Mouse (Mus musculus) monocyte, adult 59 days (primary cell): Measurements from ENCODE around the gene Serpina1a. TPM values are rescaled to one million over a fixed set of nuclear protein-coding genes. Genes with fewer than 3 reads are reported as not detected.

Experiments
- total RNA-seq, 2 experiments: library from RNA; stranded (reverse); gene quantifications; one replicate each; pipeline ENCODE4 v1.2.4; 2023

Gene Serpina1a
- total RNA-seq: not detected

GRCm38 (mm10) chr12:103863101-103863974, at the start of gene Serpina1a:
Serpina1a (minus strand) TSS chr12:103863562.

GRCm38 (mm10) chr12:103904837-103905340, 41.5 kb upstream of the Serpina1a start, which contains the start of gene Serpina1c:
Serpina1c (minus strand) TSS chr12:103904887.

GRCm38 (mm10) chr12:103830273-103830672, 33.1 kb downstream of the Serpina1a start, which contains the start of gene Serpina1b:
Serpina1b (minus strand) TSS chr12:103830373.

Other genes with a start within 250 kb of the Serpina1a start
- not detected for gene Serpina10, start 232.1 kb downstream of the Serpina1a start, total RNA-seq
- gene Serpina6, start 206.3 kb downstream of the Serpina1a start, total RNA-seq: not detected
- gene Serpina16, start 187.4 kb downstream of the Serpina1a start, total RNA-seq: not detected
- gene Serpina1f, start 168.0 kb downstream of the Serpina1a start, total RNA-seq: not detected
- under 1 TPM; 0.52 to 0.64 TPM for gene Serpina1d, start 90.0 kb downstream of the Serpina1a start, total RNA-seq
- gene Serpina1b, start 33.2 kb downstream of the Serpina1a start, total RNA-seq: under 1 TPM in 1 of 2 experiments, not detected in 1; 0.71 TPM
- under 1 TPM in 1 of 2 experiments, not detected in 1; 0.70 TPM for gene Serpina1c, start 41.3 kb upstream of the Serpina1a start, total RNA-seq
- not detected for gene Serpina1e, start 95.4 kb upstream of the Serpina1a start, total RNA-seq
- not detected for gene Serpina11, start 126.4 kb upstream of the Serpina1a start, total RNA-seq
- not detected for gene Serpina9, start 150.2 kb upstream of the Serpina1a start, total RNA-seq
- gene Serpina12, start 180.9 kb upstream of the Serpina1a start, total RNA-seq: not detected
- not detected for gene Serpina5, start 237.6 kb upstream of the Serpina1a start, total RNA-seq
- gene Serpina3a, start 249.2 kb upstream of the Serpina1a start, total RNA-seq: not detected